Mouse (Mus musculus): ENCODE measurements around the gene Olfr743.

DNA sequence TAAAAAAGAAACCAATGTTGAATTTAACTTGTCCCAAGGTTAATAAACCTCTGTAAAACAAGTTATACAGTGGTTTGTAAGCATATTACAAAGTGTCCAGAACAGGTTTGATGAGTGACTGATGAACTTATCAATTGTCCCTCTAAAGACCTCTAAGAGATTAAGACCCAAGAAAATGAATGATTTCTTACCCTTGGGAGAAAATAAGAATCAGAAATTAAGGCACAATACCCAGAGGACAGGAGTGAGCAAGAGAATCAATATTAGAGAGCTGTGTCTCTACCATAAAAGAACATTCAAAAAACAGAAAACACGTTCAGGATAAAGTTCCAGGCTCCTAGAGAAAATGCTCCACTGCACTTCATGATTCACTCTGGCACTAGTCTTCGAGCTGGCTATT lies 18.3 kb upstream of the Olfr743 start, which contains the start of gene Olfr742:
- no peak for TF ChIP-seq POLR2A (IDR thresholded peaks at IDR 0.05; ENCODE audit: extremely low read depth, insufficient read depth, low read length)
- no peak for TF ChIP-seq CTCF (IDR thresholded peaks at IDR 0.05; ENCODE audit: low read depth, low read length)

All from liver, adult 2 months (tissue).